Mouse (Mus musculus): ENCODE measurements around the gene D630039A03Rik. TPM values are rescaled to one million over a fixed set of nuclear protein-coding genes. Genes with fewer than 3 reads are reported as not detected.

The D630039A03Rik gene
- polyA plus RNA-seq, 1 experiment from 2014 or later, result 0.05 TPM

- no peak overlapping the region for H3K27ac ChIP-seq
- H3K4me1 ChIP-seq, result 0 out of 2 replicates have a peak, but pooled peaks cover 4% of the 10 kb centered on the region
- WGBS, result 89% methylated on average over 3 of the region's 3 CpGs
- no peaks in the 10 kb centered on the region for H3K27me3 ChIP-seq (replicated peaks)
- no peaks in the 10 kb centered on the region for H3K36me3 ChIP-seq (replicated peaks)
- no peak overlapping the region for H3K4me3 ChIP-seq
- ATAC-seq (replicated peaks), result no peak
- no peak overlapping the region for H3K9ac ChIP-seq
- no peaks in the 10 kb centered on the region for H3K9me3 ChIP-seq
- H3K4me2 ChIP-seq, result no peak overlapping the region
Observed at GRCm38 (mm10) chr4:57884511-57884910, 31.6 kb downstream of the D630039A03Rik start.

DNA sequence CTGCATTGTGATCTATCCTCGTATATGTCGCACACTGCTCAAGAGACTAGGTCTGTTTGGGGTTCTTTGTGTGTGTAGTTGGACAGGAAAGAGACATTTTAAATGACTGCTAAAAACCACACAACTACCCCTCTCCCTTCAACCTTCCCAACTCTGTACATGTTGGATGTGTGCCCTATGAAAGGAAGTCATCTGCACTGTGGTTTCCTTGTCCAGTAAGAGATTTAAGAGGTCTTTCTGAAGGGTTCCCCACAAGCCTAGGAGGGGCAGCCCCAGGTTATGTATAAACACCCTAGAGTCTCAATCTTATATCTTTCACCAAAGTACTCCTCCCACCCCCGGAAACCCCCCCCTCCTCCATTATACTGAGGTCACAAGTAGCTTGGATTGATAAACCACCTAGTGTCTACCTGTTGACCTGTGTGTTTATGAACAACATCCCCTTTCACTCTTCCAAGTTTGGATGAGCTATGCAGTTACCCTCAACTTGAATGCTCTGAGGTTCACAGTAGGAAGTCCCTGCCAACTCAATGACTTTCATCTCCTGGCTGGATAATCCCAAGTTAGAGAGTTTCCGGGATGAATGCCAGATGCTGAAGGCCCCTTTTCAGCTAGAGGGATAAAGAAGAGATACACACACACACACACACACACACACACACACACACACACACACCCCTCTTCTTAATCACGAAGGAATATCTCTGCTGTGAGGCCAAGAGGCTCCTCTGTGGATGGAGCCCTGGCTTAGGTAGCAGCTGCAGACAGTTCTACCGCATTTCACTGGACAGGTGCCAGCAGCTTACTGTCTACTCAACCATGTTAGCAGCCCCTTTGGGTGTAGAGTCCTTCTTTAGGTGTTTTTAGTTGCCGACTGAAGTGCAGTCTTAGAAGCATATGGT, 32.3 kb downstream of the D630039A03Rik start:
- H3K27me3 ChIP-seq (replicated peaks), result no peaks in the 10 kb centered on the region
- H3K36me3 ChIP-seq (replicated peaks), result no peaks in the 10 kb centered on the region
- ATAC-seq (replicated peaks), result no peak
- H3K27ac ChIP-seq, result no peak overlapping the region
- no peak overlapping the region for H3K4me3 ChIP-seq
- no peak overlapping the region for H3K4me2 ChIP-seq
- no peak overlapping the region for H3K9ac ChIP-seq
- WGBS, result 78% methylated on average over 7 of the region's 7 CpGs
- no peaks in the 10 kb centered on the region for H3K9me3 ChIP-seq
- 0 out of 2 replicates have a peak, but pooled peaks cover 4% of the 10 kb centered on the region for H3K4me1 ChIP-seq

GRCm38 (mm10) chr4:57879804-57880357, 36.2 kb downstream of the D630039A03Rik start:
- peak; percentile 39; the same call in 1 of the 2 replicates for ATAC-seq (replicated peaks)
- no peaks in the 10 kb centered on the region for H3K9me3 ChIP-seq
- no peak overlapping the region for H3K4me3 ChIP-seq
- no peaks in the 10 kb centered on the region for H3K36me3 ChIP-seq (replicated peaks)
- no peak overlapping the region for H3K9ac ChIP-seq
- H3K4me2 ChIP-seq, result no peak overlapping the region
- WGBS, result 15% methylated on average over 6 of the region's 6 CpGs
- no peaks in the 10 kb centered on the region for H3K4me1 ChIP-seq
- no peak overlapping the region for H3K27ac ChIP-seq
- H3K27me3 ChIP-seq (replicated peaks), result no peaks in the 10 kb centered on the region

DNA sequence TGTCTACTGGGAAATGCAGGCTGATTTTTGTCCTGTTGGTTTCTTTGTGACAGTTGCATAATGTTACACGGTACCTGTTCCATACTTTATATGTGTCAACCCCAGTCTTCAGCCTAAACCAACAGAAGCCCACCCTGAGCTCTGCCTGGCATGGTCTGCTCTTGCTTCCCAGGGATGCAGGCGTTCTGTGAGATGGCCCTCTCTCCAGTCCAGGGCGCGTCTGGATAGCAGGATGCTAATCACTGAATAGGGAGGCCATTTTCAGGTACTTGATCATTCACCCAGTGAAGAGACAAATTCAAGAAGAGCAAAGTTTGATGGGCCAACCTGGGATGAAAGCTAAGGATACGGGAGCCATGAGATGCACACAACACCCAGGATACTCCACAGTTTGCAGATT, 37.0 kb downstream of the D630039A03Rik start:
- Histone ChIP-seq H3K9me3 (no peaks in the 10 kb centered on the region), H3K27me3 (replicated peaks) (no peaks in the 10 kb centered on the region), H3K4me1 (no peaks in the 10 kb centered on the region), H3K9ac (no peak overlapping the region), H3K4me2 (no peak overlapping the region), H3K36me3 (replicated peaks) (no peaks in the 10 kb centered on the region), H3K4me3 (no peak overlapping the region), H3K27ac (no peak overlapping the region)
- ATAC-seq (replicated peaks), result no peak
- 89% methylated on average over 5 of the region's 5 CpGs for WGBS

DNA sequence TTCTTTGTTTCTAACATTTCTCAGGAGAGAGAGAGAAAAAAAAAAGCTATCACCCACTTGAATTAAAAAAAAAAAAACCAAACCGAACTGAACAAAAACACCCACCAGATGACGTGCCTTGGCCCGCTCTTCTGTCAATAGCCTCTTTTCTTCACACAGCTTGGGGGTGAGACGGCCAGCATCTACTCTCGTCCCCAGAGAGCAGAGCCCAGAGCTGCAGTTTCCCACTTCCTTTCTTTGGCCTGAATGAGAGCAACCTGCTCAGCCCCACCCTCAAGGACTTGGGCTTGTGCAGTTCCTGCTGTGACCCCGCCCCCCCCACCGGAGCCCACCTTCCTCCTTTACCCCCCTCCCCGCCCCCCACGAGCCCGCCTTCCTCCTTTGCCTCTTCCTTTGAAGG, 48.6 kb downstream of the D630039A03Rik start:
- no peak overlapping the region for H3K9ac ChIP-seq
- no peak overlapping the region for H3K27ac ChIP-seq
- no peaks in the 10 kb centered on the region for H3K27me3 ChIP-seq (replicated peaks)
- H3K36me3 ChIP-seq (replicated peaks), result no peaks in the 10 kb centered on the region
- H3K4me3 ChIP-seq, result no peak overlapping the region
- H3K9me3 ChIP-seq, result no peaks in the 10 kb centered on the region
- no peak overlapping the region for H3K4me2 ChIP-seq
- 36% methylated on average over 10 of the region's 10 CpGs for WGBS
- no peak for ATAC-seq (replicated peaks)
- peaks cover 4% of the 10 kb centered on the region for H3K4me1 ChIP-seq

GRCm38 (mm10) chr4:57866990-57867389, 49.1 kb downstream of the D630039A03Rik start:
- no peaks in the 10 kb centered on the region for H3K27me3 ChIP-seq (replicated peaks)
- H3K9ac ChIP-seq, result no peak overlapping the region
- H3K9me3 ChIP-seq, result no peaks in the 10 kb centered on the region
- no peak overlapping the region for H3K27ac ChIP-seq
- WGBS, result 61% methylated on average over 9 of the region's 9 CpGs
- H3K36me3 ChIP-seq (replicated peaks), result no peaks in the 10 kb centered on the region
- no peak for ATAC-seq (replicated peaks)
- H3K4me2 ChIP-seq, result no peak overlapping the region
- H3K4me3 ChIP-seq, result no peak overlapping the region
- peaks cover 4% of the 10 kb centered on the region for H3K4me1 ChIP-seq

- Histone ChIP-seq H3K27me3 (replicated peaks) (no peaks in the 10 kb centered on the region), H3K4me2 (no peak overlapping the region), H3K9me3 (no peaks in the 10 kb centered on the region), H3K4me1 (peaks cover 4% of the 10 kb centered on the region), H3K36me3 (replicated peaks) (no peaks in the 10 kb centered on the region), H3K4me3 (no peak overlapping the region), H3K27ac (no peak overlapping the region), H3K9ac (no peak overlapping the region)
- ATAC-seq (replicated peaks), result peak; percentile 82
- WGBS, result 15% methylated on average over 2 of the region's 2 CpGs
Observed at GRCm38 (mm10) chr4:57866088-57866487, 50.0 kb downstream of the D630039A03Rik start.

DNA sequence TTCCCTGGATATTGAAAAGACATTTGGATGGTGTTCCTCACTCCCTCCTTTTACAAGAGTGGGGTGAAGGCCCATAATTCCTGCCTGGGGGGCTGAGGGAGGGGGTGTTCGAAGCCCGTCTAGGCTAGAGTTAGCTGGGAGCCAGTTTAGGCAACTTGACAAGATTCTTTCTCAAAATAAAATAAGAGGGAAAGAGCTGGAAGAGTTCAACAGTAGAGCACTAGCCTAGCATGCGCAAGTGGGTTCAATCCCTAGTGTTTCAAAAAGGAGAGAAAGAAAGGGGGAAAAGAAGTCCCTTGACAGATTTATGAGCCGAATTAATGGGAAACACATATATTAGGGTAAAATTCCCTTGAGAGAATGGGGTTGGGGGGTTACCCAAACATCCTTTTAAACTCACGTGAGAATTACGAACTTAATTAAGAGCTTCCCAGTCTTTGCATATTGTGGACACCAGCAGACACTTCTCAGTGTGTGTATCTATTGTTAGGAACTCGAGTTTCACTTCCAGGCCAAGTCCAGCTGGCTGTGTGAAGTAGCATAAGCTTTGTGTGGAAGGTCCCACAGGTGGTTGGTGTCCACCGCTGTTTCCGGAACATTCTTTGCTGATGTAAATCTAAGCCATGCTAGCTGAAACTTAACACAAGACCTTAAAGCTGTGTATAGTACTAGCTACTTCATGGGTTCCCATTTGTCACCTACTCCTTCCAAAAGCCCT, 53.7 kb downstream of the D630039A03Rik start:
- no peaks in the 10 kb centered on the region for H3K36me3 ChIP-seq (replicated peaks)
- ATAC-seq (replicated peaks), result no peak
- H3K4me3 ChIP-seq, result no peak overlapping the region
- no peak overlapping the region for H3K9ac ChIP-seq
- H3K9me3 ChIP-seq, result no peaks in the 10 kb centered on the region
- WGBS, result 85% methylated on average over 9 of the region's 9 CpGs
- no peak overlapping the region for H3K4me2 ChIP-seq
- no peak overlapping the region for H3K27ac ChIP-seq
- peaks cover 4% of the 10 kb centered on the region for H3K4me1 ChIP-seq
- no peaks in the 10 kb centered on the region for H3K27me3 ChIP-seq (replicated peaks)

- 95% methylated on average over 8 of the region's 8 CpGs for WGBS
- Histone ChIP-seq H3K4me1 (peaks cover under 1% of the 10 kb centered on the region), H3K9ac (no peak overlapping the region), H3K9me3 (no peaks in the 10 kb centered on the region), H3K36me3 (replicated peaks) (0 out of 2 replicates have a peak, but pooled peaks cover 2% of the 10 kb centered on the region), H3K27ac (no peak overlapping the region), H3K4me2 (no peak overlapping the region), H3K4me3 (no peak overlapping the region), H3K27me3 (replicated peaks) (no peaks in the 10 kb centered on the region)
- ATAC-seq (replicated peaks), result no peak
Observed at GRCm38 (mm10) chr4:57861856-57862255, 54.2 kb downstream of the D630039A03Rik start.

GRCm38 (mm10) chr4:57861166-57861565, 54.9 kb downstream of the D630039A03Rik start:
- WGBS, result 77% methylated on average over 6 of the region's 6 CpGs
- H3K9me3 ChIP-seq, result no peaks in the 10 kb centered on the region
- 0 out of 2 replicates have a peak, but pooled peaks cover 3% of the 10 kb centered on the region for H3K36me3 ChIP-seq (replicated peaks)
- no peak overlapping the region for H3K9ac ChIP-seq
- no peak overlapping the region for H3K27ac ChIP-seq
- no peaks in the 10 kb centered on the region for H3K4me1 ChIP-seq
- H3K4me2 ChIP-seq, result no peak overlapping the region
- ATAC-seq (replicated peaks), result no peak
- H3K4me3 ChIP-seq, result no peak overlapping the region
- no peaks in the 10 kb centered on the region for H3K27me3 ChIP-seq (replicated peaks)

DNA sequence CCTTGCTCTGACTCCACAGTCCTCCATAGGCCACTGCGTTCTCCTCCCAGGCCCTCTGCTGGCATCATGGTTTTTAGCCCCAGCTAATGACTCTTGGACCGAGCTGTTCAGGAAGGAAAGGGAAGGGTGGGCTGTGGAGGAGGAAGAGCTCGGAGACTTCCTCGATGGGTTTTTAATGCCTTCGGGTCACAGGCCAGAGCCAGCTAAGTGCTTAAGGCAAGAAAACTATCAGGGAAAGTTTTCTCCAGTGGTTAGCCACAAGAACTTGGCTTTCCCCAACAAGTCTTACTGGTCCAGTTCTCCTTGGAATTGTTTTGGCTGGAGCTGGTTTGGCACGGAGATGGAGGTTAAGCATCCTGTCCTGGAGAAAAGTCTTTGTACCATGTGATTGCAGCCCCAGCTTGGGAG, 55.9 kb downstream of the D630039A03Rik start:
- no peak overlapping the region for H3K9ac ChIP-seq
- no peaks in the 10 kb centered on the region for H3K4me1 ChIP-seq
- no peak overlapping the region for H3K4me3 ChIP-seq
- H3K27ac ChIP-seq, result no peak overlapping the region
- ATAC-seq (replicated peaks), result no peak
- 0 out of 2 replicates have a peak, but pooled peaks cover 3% of the 10 kb centered on the region for H3K36me3 ChIP-seq (replicated peaks)
- no peaks in the 10 kb centered on the region for H3K9me3 ChIP-seq
- WGBS, result 88% methylated on average over 6 of the region's 6 CpGs
- no peaks in the 10 kb centered on the region for H3K27me3 ChIP-seq (replicated peaks)
- no peak overlapping the region for H3K4me2 ChIP-seq

Measured in midbrain, embryonic 15.5 days (tissue).